Mouse (Mus musculus): ENCODE data around the gene Lig3. TPM values are rescaled to one million over a fixed set of nuclear protein-coding genes. Genes with fewer than 3 reads are reported as not detected.

Lig3 gene
- polyA plus RNA-seq, 1 experiment = 64.7 TPM

DNA sequence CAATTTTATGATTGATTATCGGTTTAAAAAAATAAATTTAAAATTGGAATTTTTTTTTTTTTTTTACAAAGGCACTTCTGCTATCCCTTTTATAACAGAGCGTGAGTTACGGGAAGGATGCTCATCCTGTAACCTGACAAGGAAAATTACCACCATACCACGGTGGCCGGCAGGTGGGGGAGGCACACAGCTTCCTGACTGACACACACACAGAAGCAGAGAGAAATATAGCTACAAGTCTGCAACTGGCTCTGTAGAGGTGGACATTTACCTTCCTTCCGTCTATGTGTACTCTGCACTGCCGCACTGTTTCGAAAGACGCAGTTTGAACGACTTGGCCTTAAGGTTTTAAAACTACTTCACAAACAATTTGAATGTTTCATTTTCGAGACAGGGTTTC, 71.2 kb downstream of the Lig3 start:
- no peak for TF ChIP-seq POLR2A (IDR thresholded peaks at IDR 0.05; ENCODE audit: insufficient read depth, low read length)
- TF ChIP-seq CTCF (IDR thresholded peaks at IDR 0.05; ENCODE audit: low read depth, low read length) = no peak
- TF ChIP-seq EP300 (IDR thresholded peaks at IDR 0.05; ENCODE audit: insufficient read depth, low read depth, low read length) = no peak
- no peak overlapping the region for H3K9ac ChIP-seq (ENCODE audit: low read depth, poor library complexity, severe bottlenecking)
- no peak overlapping the region for H3K4me3 ChIP-seq (ENCODE audit: low read depth, low read length)
- H3K36me3 ChIP-seq (ENCODE audit: control insufficient read depth, insufficient read depth, low read length, poor library complexity, severe bottlenecking) = no peaks in the 10 kb centered on the region
- no peaks in the 10 kb centered on the region for H3K27me3 ChIP-seq (ENCODE audit: control insufficient read depth, insufficient read depth, low read length, poor library complexity, severe bottlenecking)
- H3K4me1 ChIP-seq (ENCODE audit: control insufficient read depth, insufficient read depth, low read length) = peaks cover 5% of the 10 kb centered on the region
- H3K27ac ChIP-seq (ENCODE audit: insufficient read depth, low read length) = no peak overlapping the region
- H3K9me3 ChIP-seq (replicated peaks; ENCODE audit: control insufficient read depth, insufficient read depth, low read length, poor library complexity, severe bottlenecking) = no peaks in the 10 kb centered on the region

DNA sequence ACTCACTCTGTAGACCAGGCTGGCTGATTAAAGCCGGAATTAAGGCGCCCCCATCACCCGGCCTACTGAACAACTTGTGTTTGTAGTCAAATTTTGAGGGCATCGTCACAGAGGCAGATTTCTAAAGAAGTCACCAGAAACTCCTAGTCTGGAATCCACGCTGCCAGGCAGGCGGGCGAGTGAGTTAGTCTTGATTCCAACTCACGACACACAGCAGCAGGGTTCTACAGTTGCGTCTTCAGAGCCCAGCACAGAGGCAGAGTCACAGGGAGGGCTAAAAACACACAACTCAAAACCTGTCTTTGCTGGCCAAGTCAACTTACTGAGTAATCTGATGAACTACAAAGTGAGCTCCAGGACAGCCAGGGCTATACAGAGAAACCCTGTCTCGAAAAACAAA, 71.6 kb downstream of the Lig3 start:
- Histone ChIP-seq H3K4me3 (ENCODE audit: low read depth, low read length) (no peak overlapping the region), H3K27me3 (ENCODE audit: control insufficient read depth, insufficient read depth, low read length, poor library complexity, severe bottlenecking) (no peaks in the 10 kb centered on the region), H3K36me3 (ENCODE audit: control insufficient read depth, insufficient read depth, low read length, poor library complexity, severe bottlenecking) (no peaks in the 10 kb centered on the region), H3K9me3 (replicated peaks; ENCODE audit: control insufficient read depth, insufficient read depth, low read length, poor library complexity, severe bottlenecking) (no peaks in the 10 kb centered on the region), H3K9ac (ENCODE audit: low read depth, poor library complexity, severe bottlenecking) (no peak overlapping the region), H3K27ac (ENCODE audit: insufficient read depth, low read length) (no peak overlapping the region), H3K4me1 (ENCODE audit: control insufficient read depth, insufficient read depth, low read length) (peaks cover 5% of the 10 kb centered on the region)
- no peak for TF ChIP-seq POLR2A (IDR thresholded peaks at IDR 0.05; ENCODE audit: insufficient read depth, low read length)
- no peak for TF ChIP-seq CTCF (IDR thresholded peaks at IDR 0.05; ENCODE audit: low read depth, low read length)
- TF ChIP-seq EP300 (IDR thresholded peaks at IDR 0.05; ENCODE audit: insufficient read depth, low read depth, low read length) = no peak

DNA sequence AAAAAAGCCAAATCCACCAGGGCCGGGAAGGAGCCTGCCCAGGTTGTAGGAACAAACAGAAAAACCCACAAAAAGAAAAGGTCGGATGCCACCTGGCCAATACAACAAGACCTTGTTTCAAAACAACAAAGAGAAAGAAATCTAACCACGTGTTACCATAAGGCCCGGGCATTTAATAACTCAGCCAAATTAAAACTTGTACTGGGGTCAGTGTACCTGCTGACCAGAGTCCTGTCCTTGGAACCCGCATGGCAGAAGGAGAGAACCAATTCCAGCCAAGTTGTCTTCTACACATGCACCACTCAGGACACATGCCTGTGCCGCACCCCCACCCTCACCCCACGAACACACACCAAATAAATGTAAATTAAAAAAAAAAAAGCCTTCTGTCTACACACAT, 72.0 kb downstream of the Lig3 start:
- Histone ChIP-seq H3K27ac (ENCODE audit: insufficient read depth, low read length) (no peak overlapping the region), H3K4me1 (ENCODE audit: control insufficient read depth, insufficient read depth, low read length) (peaks cover 5% of the 10 kb centered on the region), H3K9me3 (replicated peaks; ENCODE audit: control insufficient read depth, insufficient read depth, low read length, poor library complexity, severe bottlenecking) (no peaks in the 10 kb centered on the region), H3K36me3 (ENCODE audit: control insufficient read depth, insufficient read depth, low read length, poor library complexity, severe bottlenecking) (no peaks in the 10 kb centered on the region), H3K27me3 (ENCODE audit: control insufficient read depth, insufficient read depth, low read length, poor library complexity, severe bottlenecking) (no peaks in the 10 kb centered on the region), H3K4me3 (ENCODE audit: low read depth, low read length) (no peak overlapping the region), H3K9ac (ENCODE audit: low read depth, poor library complexity, severe bottlenecking) (no peak overlapping the region)
- no peak for TF ChIP-seq POLR2A (IDR thresholded peaks at IDR 0.05; ENCODE audit: insufficient read depth, low read length)
- TF ChIP-seq EP300 (IDR thresholded peaks at IDR 0.05; ENCODE audit: insufficient read depth, low read depth, low read length) = no peak
- no peak for TF ChIP-seq CTCF (IDR thresholded peaks at IDR 0.05; ENCODE audit: low read depth, low read length)

Other genes starting within 250 kb of the Lig3 start
- 1.1 and 1.6 TPM in 2 replicates for gene Cct6b, start 16.8 kb upstream of the Lig3 start, polyA plus RNA-seq (2011; ENCODE audit: insufficient read depth, insufficient read length, low read depth, missing spikeins)
- gene Zfp830, start 16.8 kb upstream of the Lig3 start, polyA plus RNA-seq (2011; ENCODE audit: insufficient read depth, insufficient read length, low read depth, missing spikeins) = 24.8 and 25.6 TPM in 2 replicates
- 27.4 and 29.9 TPM in 2 replicates for gene Rffl, start 90.1 kb downstream of the Lig3 start, polyA plus RNA-seq (2011; ENCODE audit: insufficient read depth, insufficient read length, low read depth, missing spikeins)
- 23.9 and 25.8 TPM in 2 replicates for gene Rad51d, start 109.5 kb downstream of the Lig3 start, polyA plus RNA-seq (2011; ENCODE audit: insufficient read depth, insufficient read length, low read depth, missing spikeins)
- gene Fndc8, start 111.0 kb downstream of the Lig3 start, polyA plus RNA-seq (2011; ENCODE audit: insufficient read depth, insufficient read length, low read depth, missing spikeins) = not detected in 2 replicates
- 32.3 and 40.9 TPM in 2 replicates for gene Nle1, start 127.3 kb downstream of the Lig3 start, polyA plus RNA-seq (2011; ENCODE audit: insufficient read depth, insufficient read length, low read depth, missing spikeins)
- 3.3 and 3.5 TPM in 2 replicates for gene Unc45b, start 129.4 kb downstream of the Lig3 start, polyA plus RNA-seq (2011; ENCODE audit: insufficient read depth, insufficient read length, low read depth, missing spikeins)
- gene Slfn5, start 170.2 kb downstream of the Lig3 start, polyA plus RNA-seq (2011; ENCODE audit: insufficient read depth, insufficient read length, low read depth, missing spikeins) = 3.7 and 4.2 TPM in 2 replicates
- 4.0 and 5.4 TPM in 2 replicates for gene Slfn9, start 210.7 kb downstream of the Lig3 start, polyA plus RNA-seq (2011; ENCODE audit: insufficient read depth, insufficient read length, low read depth, missing spikeins)
- not detected in 2 replicates for gene Slfn8, start 239.7 kb downstream of the Lig3 start, polyA plus RNA-seq (2011; ENCODE audit: insufficient read depth, insufficient read length, low read depth, missing spikeins)

Measured in ES-Bruce4 (cell line).